Mouse (Mus musculus) fat pad, adult 2 months (tissue): ENCODE results near the gene Crb3.
"Not testable (repeated sequence)": the region's sequence is repeated elsewhere in the genome, so short reads cannot be mapped to it uniquely, and the experiment has no call there.

Experiments used
- DNase-seq: peaks from one replicate; pipeline ENCODE4 v3.0.0-alpha.2; 2011; ENCODE audit warnings: low read depth, low spot score; ENCODE audit errors: extremely low read depth

Crb3 gene

GRCm38 (mm10) chr17:57058891-57059485, at the start of gene Crb3:
Gene Crb3, plus strand, starts transcription at chr17:57059105.
- DNase-seq: no peak

- DNase-seq: no peak
These were observed 48.0 kb upstream of the Crb3 start for GRCm38 (mm10) chr17:57010911-57011235.

GRCm38 (mm10) chr17:57011236-57012141, 47.4 kb upstream of the Crb3 start, which contains the start of the genes Gtf2f1 and Gm17949:
Gene Gtf2f1, minus strand, starts transcription at chr17:57011288.
Gene Gm17949, plus strand, starts transcription at chr17:57011469.
- DNase-seq: peak; percentile 70

- DNase-seq: no peak
These were observed 46.6 kb upstream of the Crb3 start for GRCm38 (mm10) chr17:57012245-57012795.

- no peak for DNase-seq
These were observed 39.2 kb upstream of the Crb3 start for GRCm38 (mm10) chr17:57019693-57020092.

GRCm38 (mm10) chr17:57020960-57021359, 37.9 kb upstream of the Crb3 start:
- no peak for DNase-seq

- DNase-seq: no peak
These were observed 31.4 kb upstream of the Crb3 start for GRCm38 (mm10) chr17:57027471-57027870.

GRCm38 (mm10) chr17:57029691-57030090, 29.2 kb upstream of the Crb3 start:
- no peak for DNase-seq

- no peak for DNase-seq
These were observed 27.8 kb upstream of the Crb3 start, which contains the start of gene Khsrp for GRCm38 (mm10) chr17:57030931-57031660. Gene Khsrp, minus strand, starts transcription at chr17:57031522.

GRCm38 (mm10) chr17:57031661-57032420, 27.1 kb upstream of the Crb3 start:
- peak; percentile 100 for DNase-seq

GRCm38 (mm10) chr17:57032854-57033253, 26.1 kb upstream of the Crb3 start:
- DNase-seq: no peak

GRCm38 (mm10) chr17:57038978-57039377, 19.9 kb upstream of the Crb3 start:
- no peak for DNase-seq

- DNase-seq: no peak
These were observed 17.4 kb upstream of the Crb3 start, which contains the start of gene Slc25a41 for GRCm38 (mm10) chr17:57041554-57041953. Gene Slc25a41, minus strand, starts transcription at chr17:57041654.

GRCm38 (mm10) chr17:57047406-57047805, 11.5 kb upstream of the Crb3 start:
- no peak for DNase-seq

- DNase-seq: no peak
These were observed 10.1 kb upstream of the Crb3 start for GRCm38 (mm10) chr17:57048816-57049215.

GRCm38 (mm10) chr17:57051679-57052078, 7.2 kb upstream of the Crb3 start:
- not testable (repeated sequence) for DNase-seq

- DNase-seq: no peak
These were observed 2.7 kb upstream of the Crb3 start for GRCm38 (mm10) chr17:57056246-57056645.

- DNase-seq: no peak
These were observed 627 bp downstream of the Crb3 start, which contains the start of gene Slc25a23 for GRCm38 (mm10) chr17:57059486-57059977. Gene Slc25a23, minus strand, starts transcription at chr17:57059863.

- peak; percentile 66 for DNase-seq
These were observed 1.4 kb downstream of the Crb3 start for GRCm38 (mm10) chr17:57060231-57060801.

- DNase-seq: no peak
These were observed 2.2 kb downstream of the Crb3 start for GRCm38 (mm10) chr17:57061069-57061468.
